Mouse (Mus musculus) liver, embryonic 16.5 days (tissue): ENCODE data around the gene Rhob. TPM values are rescaled to one million over a fixed set of nuclear protein-coding genes. Genes with fewer than 3 reads are reported as not detected.

Source experiments
- ATAC-seq: fragments of 200-750 bp; cut with Nextera tagmentation; 2 replicates; pipeline ENCODE4 v1.8.0; 2017; ENCODE audit warnings: low read depth, mild to moderate bottlenecking, moderate number of reproducible peaks, moderate library complexity
- H3K27ac ChIP-seq: fragments of 300-500 bp; sonication (generic); 2 replicates; pipeline ENCODE4 v1.5.1; 2014; ENCODE audit warnings: mild to moderate bottlenecking, low read length
- H3K27me3 ChIP-seq: fragments of 300-500 bp; sonication (generic); 2 replicates; pipeline ENCODE4 v1.6.1; 2014; ENCODE audit warnings: low read depth, low read length, mixed read lengths; ENCODE audit not compliant: control insufficient read depth, insufficient read depth
- H3K36me3 ChIP-seq: fragments of 300-500 bp; sonication (generic); 2 replicates; pipeline ENCODE4 v1.6.1; 2014; ENCODE audit warnings: mild to moderate bottlenecking; ENCODE audit not compliant: control insufficient read depth, insufficient read depth
- H3K4me1 ChIP-seq: fragments of 300-500 bp; sonication (generic); 2 replicates; pipeline ENCODE4 v1.6.1; 2014; ENCODE audit warnings: low read depth, low read length, mixed read lengths; ENCODE audit not compliant: control insufficient read depth
- H3K4me2 ChIP-seq: fragments of 300-500 bp; sonication (generic); 2 replicates; pipeline ENCODE4 v1.6.1; 2014; ENCODE audit warnings: low read depth, low read length, mixed read lengths
- H3K4me3 ChIP-seq: fragments of 300-500 bp; sonication (generic); 2 replicates; pipeline ENCODE4 v1.5.1; 2014; ENCODE audit warnings: low read depth, mild to moderate bottlenecking, low read length
- H3K9ac ChIP-seq: fragments of 300-500 bp; sonication (generic); 2 replicates; pipeline ENCODE4 v1.6.1; 2014; ENCODE audit warnings: low read depth, low read length
- H3K9me3 ChIP-seq: fragments of 300-500 bp; sonication (generic); replicated peaks from 2 replicates; pipeline ENCODE4 v1.6.1; 2016; ENCODE audit warnings: low read length; ENCODE audit not compliant: control insufficient read depth
- WGBS: fragments of 180-500 bp; shearing (Covaris S2); extraction: QIAGEN DNeasy Blood & Tissue Kit; methylation state at CpG from one replicate; pipeline ENCODE4 v1.1.7; 2014; ENCODE audit not compliant: insufficient replicate concordance; 5-methylcytosine and 5-hydroxymethylcytosine counted together
- polyA plus RNA-seq: library from polyadenylated mRNA; unstranded; fragments of >200 nt; fragmentation: Nextera tagmentation; extraction: Ambion mirVana; gene quantifications from 2 replicates; pipeline ENCODE4 v1.2.1, GENCODE M21; 2015

Rhob gene
- polyA plus RNA-seq, 1 experiment from 2014 or later: 7.1 TPM

- Histone ChIP-seq H3K4me1 (peaks cover 16% of the 10 kb centered on the region), H3K9me3 (no peaks in the 10 kb centered on the region), H3K9ac (peak overlapping the region; percentile 70), H3K27me3 (peaks cover 14% of the 10 kb centered on the region), H3K4me2 (peak overlapping the region; percentile 74), H3K4me3 (peak overlapping the region; percentile 66), H3K27ac (peak overlapping the region; percentile 86), H3K36me3 (no peaks in the 10 kb centered on the region)
- WGBS: under 1% methylated on average over 99 of the region's 99 CpGs
- ATAC-seq: peak; percentile 19
These were observed 573 bp downstream of the Rhob start for GRCm38 (mm10) chr12:8499001-8499870.

DNA sequence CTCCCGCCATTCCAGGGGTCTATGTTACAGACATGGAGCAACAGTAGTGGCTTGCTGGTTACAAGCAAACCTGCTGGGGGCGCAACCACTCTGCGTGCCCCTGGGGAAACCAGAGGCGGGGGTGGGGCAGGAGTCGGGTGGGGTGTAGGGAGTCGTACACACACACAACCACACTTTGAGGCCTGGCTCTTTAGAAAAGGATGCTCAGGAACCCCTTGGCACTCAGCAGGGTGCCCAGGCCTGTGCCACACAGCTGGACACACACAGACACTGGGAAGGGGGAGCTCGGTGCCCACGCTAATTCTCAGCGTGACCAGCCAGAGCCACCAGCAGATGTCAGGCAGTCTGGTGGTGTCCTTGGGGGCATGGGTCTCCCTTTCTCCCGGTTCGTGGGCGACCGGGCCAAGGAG is 1.2 kb downstream of the Rhob start:
- H3K36me3 ChIP-seq: no peaks in the 10 kb centered on the region
- H3K9me3 ChIP-seq: no peaks in the 10 kb centered on the region
- peak overlapping the region; percentile 70 for H3K9ac ChIP-seq
- WGBS: 4% methylated on average over 13 of the region's 13 CpGs
- peak overlapping the region; percentile 86 for H3K27ac ChIP-seq
- peaks cover 14% of the 10 kb centered on the region for H3K27me3 ChIP-seq
- peak overlapping the region; percentile 66 for H3K4me3 ChIP-seq
- H3K4me1 ChIP-seq: peaks cover 16% of the 10 kb centered on the region
- peak overlapping the region; percentile 74 for H3K4me2 ChIP-seq
- ATAC-seq: no peak

DNA sequence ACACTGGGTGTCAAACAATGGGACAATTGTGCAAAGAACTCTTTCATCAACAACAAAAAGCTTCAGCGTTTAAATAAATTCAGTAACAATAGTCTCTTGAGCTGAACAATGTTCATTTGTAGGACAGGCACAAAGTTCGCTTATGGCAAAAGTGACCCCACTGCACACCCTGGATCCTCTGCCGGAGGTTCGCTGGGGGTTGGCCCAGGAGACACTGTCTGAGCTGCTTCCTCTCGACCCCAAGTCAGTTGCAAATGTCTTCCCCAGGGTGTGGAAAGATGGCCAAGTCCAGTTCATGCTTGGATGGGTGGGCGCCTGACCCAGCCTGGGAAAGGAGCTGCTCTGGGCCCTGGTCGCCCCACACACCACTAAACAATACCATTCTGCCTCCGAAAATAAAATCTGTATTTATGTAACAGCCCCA is 1.6 kb downstream of the Rhob start:
- Histone ChIP-seq H3K4me3 (peak overlapping the region; percentile 66), H3K27me3 (peaks cover 14% of the 10 kb centered on the region), H3K4me1 (peaks cover 16% of the 10 kb centered on the region), H3K36me3 (no peaks in the 10 kb centered on the region), H3K9ac (peak overlapping the region; percentile 51; the same call in 1 of the 2 replicates), H3K9me3 (no peaks in the 10 kb centered on the region), H3K4me2 (peak overlapping the region; percentile 74), H3K27ac (peak overlapping the region; percentile 86; the same call in 1 of the 2 replicates)
- ATAC-seq: no peak
- 36% methylated on average over 8 of the region's 8 CpGs for WGBS

GRCm38 (mm10) chr12:8497314-8497706 is 2.5 kb downstream of the Rhob start:
- WGBS: 42% methylated on average over 2 of the region's 2 CpGs
- Histone ChIP-seq H3K9me3 (no peaks in the 10 kb centered on the region), H3K27me3 (peaks cover 14% of the 10 kb centered on the region), H3K4me2 (0 out of 2 replicates have a peak overlapping the region, but pooled peaks have one; percentile 27), H3K36me3 (no peaks in the 10 kb centered on the region), H3K9ac (no peak overlapping the region), H3K27ac (no peak overlapping the region), H3K4me3 (no peak overlapping the region), H3K4me1 (peaks cover 16% of the 10 kb centered on the region)
- no peak for ATAC-seq

- Histone ChIP-seq H3K9me3 (no peaks in the 10 kb centered on the region), H3K4me1 (peaks cover 16% of the 10 kb centered on the region), H3K27me3 (peaks cover 14% of the 10 kb centered on the region), H3K36me3 (no peaks in the 10 kb centered on the region), H3K27ac (no peak overlapping the region), H3K4me3 (no peak overlapping the region), H3K4me2 (no peak overlapping the region), H3K9ac (no peak overlapping the region)
- WGBS: 48% methylated on average over 2 of the region's 2 CpGs
- ATAC-seq: no peak
These were observed 3.0 kb downstream of the Rhob start for GRCm38 (mm10) chr12:8496679-8497313.

DNA sequence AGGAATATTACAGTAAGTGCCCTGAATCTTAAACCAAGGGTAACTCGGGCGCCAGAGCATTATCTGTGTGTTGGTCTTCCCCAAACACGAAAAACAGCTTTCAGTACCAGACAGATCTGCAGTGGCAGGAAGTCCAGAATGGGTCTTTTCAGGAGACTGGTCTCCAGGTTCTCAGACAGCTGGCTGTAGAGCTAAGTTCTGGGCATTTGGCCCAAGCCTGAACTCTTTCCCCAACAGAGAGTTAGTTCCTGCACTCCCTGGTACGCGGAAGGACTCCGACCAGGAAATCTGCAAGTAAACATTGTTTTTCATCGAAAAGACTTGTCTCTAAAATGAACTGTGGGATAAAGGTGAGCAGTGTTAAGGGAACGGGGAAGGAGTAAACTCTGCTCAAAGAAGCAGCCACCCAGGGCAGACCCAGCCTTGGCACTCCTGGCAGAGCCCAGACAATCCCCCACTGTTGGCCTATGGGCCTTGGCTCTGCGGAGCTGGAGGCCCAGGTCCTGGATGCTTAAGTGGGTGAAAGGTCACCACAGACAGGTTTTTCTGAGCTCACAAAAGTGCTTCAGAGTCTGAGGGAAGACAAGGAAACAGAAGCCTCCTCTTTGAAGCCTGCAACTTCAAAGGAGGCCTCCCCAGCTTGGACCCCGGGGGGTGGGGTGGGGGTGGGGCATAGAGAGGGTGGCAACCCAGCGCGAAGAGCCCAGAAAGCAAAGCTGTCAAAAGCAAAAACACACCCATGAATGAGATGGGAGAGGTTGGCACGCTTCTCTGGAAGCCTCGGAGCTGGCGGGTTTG is 3.7 kb downstream of the Rhob start:
- 37% methylated on average over 15 of the region's 15 CpGs for WGBS
- H3K27ac ChIP-seq: no peak overlapping the region
- no peak for ATAC-seq
- peaks cover 14% of the 10 kb centered on the region for H3K4me1 ChIP-seq
- H3K4me2 ChIP-seq: no peak overlapping the region
- no peaks in the 10 kb centered on the region for H3K36me3 ChIP-seq
- no peak overlapping the region for H3K4me3 ChIP-seq
- H3K9ac ChIP-seq: no peak overlapping the region
- H3K27me3 ChIP-seq: peaks cover 14% of the 10 kb centered on the region
- no peaks in the 10 kb centered on the region for H3K9me3 ChIP-seq

DNA sequence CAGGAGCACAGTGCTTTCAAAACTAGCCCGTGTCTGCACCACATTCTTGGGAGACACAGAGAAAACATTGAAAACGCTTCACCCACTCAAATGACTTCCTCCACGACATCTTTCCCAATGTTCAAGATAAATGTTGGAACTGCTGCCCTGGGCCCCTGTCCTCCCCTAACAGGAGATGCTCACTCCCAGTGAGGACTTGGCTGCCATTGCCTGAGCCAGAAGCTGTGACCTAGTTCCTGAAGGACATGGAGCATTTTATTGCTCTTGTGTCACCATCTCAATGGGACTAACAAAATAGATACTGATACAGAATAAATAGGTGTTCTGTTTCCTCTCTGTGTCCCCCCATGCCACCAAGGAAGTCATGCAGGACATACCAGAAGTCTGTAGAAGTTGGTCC is 5.1 kb downstream of the Rhob start:
- Histone ChIP-seq H3K9me3 (no peaks in the 10 kb centered on the region), H3K4me1 (peaks cover 7% of the 10 kb centered on the region), H3K9ac (no peak overlapping the region), H3K4me3 (no peak overlapping the region), H3K36me3 (no peaks in the 10 kb centered on the region), H3K27me3 (peaks cover 13% of the 10 kb centered on the region), H3K4me2 (no peak overlapping the region), H3K27ac (no peak overlapping the region)
- WGBS: 46% methylated on average over 3 of the region's 3 CpGs
- no peak for ATAC-seq

DNA sequence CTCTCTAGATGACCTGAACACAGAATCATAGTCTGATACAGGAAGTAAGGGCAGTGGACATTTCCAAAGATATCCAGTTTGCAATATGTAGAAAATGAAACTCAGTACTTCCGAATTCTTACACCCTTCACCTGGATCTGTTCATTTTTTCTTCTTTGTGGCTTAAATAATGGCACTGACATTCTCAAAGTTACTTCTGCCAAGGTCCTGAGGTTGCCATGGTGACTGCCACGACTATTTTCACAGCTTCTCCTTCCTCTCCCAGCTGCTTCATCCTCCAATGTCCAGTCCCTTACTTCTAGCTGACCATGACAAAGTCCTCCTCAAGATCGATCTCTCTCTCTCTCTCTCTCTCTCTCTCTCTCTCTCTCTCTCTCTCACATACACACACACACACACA is 6.4 kb downstream of the Rhob start:
- no peak overlapping the region for H3K9ac ChIP-seq
- no peak overlapping the region for H3K27ac ChIP-seq
- H3K4me2 ChIP-seq: no peak overlapping the region
- H3K4me1 ChIP-seq: peaks cover 7% of the 10 kb centered on the region
- no peak for ATAC-seq
- H3K27me3 ChIP-seq: no peaks in the 10 kb centered on the region; the same call in 1 of the 2 replicates
- H3K36me3 ChIP-seq: no peaks in the 10 kb centered on the region
- 33% methylated on average over 3 of the region's 3 CpGs for WGBS
- no peaks in the 10 kb centered on the region for H3K9me3 ChIP-seq
- no peak overlapping the region for H3K4me3 ChIP-seq
